Mouse (Mus musculus) heart, postnatal 25 days (tissue): ENCODE results near the gene Fam171b. TPM values are rescaled to one million over a fixed set of nuclear protein-coding genes. Genes with fewer than 3 reads are reported as not detected.
A peak's percentile ranks its signal among the peaks of the same experiment; 100 is the strongest.

Experiments used
- DNase-seq: peaks from one replicate; pipeline ENCODE4 v3.0.0; 2022; ENCODE audit warnings: low spot score
- intact Hi-C: fragments of 180-260 bp; cut with DNase I; formaldehyde crosslinking; loops from one replicate; pipeline ENCODE4 v1.15.1; 2025
- total RNA-seq, 2 experiments: library from RNA; stranded (reverse); gene quantifications; 2 replicates each; pipeline ENCODE4 v1.2.3; 2021

Fam171b gene
- 1 to 10 TPM in 1 of 2 experiments, under 1 TPM in 1; 0.81 to 1.4 TPM for total RNA-seq

DNA sequence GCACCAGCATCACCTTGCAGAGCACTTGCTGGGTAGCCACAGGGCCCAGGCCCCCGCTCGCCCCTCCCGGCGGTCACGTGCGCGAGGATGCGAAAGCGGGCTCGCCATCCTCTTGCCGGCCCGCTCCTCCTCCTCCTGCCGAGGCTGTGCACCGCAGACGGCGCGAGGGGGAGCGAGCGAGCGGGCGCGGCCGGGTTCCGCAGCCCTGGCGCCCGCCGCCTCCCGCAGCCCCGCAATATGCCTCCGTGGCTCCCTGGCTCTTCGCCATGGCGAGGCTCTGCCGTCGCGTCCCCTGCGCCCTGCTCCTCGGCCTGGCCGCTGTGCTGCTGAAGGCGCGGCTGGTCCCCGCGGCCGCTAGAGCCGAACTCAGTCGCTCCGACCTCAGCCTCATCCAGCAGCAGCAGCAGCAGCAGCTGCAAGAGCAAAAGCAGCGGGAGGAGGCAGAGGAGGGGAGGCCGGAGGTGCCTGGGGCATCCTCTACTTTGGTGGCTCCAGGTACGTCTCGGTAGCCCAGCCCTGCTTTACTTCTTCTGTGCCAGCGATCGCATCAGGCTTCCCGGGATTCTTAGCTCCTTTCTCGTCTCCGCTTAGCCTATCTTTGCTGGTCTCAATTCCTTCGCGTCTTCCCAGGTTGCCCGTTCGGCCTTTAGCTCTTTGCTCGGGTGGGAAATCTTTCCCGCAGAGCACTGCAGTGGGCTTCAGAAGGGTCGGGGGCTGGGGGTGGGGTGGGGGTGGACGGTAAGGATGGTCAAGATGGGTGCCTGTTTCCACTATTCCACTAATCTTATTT, at the start of gene Fam171b:
Gene Fam171b, plus strand, starts transcription at position 154 of the 790 bp plus-strand sequence.
- intact Hi-C loops = no loop called here
- DNase-seq = peak; percentile 38

- intact Hi-C loops = no loop called here
- no peak for DNase-seq
These were observed 46.4 kb upstream of the Fam171b start for GRCm38 (mm10) chr2:83766058-83766457.

DNA sequence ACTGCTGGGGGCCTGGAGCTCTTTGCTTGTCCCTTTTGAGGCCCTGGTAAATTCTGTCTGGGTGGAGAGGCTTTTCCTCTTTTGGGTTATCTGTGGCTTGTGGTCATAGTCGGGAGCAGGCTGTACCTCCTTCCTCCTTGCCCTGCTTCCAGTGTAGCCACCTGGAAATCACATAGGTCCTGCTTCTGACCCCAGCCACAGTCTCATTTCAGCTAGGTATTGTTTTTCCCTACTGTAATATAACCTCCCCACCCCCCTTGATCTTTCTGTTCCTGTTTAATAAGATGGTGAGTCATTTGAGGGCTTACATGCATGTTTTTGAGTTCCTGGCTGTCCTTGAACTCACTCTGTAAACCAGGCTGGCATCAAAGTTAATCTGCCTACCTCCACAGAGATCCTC, 45.6 kb upstream of the Fam171b start:
- DNase-seq = no peak
- intact Hi-C loops = no loop called here

DNA sequence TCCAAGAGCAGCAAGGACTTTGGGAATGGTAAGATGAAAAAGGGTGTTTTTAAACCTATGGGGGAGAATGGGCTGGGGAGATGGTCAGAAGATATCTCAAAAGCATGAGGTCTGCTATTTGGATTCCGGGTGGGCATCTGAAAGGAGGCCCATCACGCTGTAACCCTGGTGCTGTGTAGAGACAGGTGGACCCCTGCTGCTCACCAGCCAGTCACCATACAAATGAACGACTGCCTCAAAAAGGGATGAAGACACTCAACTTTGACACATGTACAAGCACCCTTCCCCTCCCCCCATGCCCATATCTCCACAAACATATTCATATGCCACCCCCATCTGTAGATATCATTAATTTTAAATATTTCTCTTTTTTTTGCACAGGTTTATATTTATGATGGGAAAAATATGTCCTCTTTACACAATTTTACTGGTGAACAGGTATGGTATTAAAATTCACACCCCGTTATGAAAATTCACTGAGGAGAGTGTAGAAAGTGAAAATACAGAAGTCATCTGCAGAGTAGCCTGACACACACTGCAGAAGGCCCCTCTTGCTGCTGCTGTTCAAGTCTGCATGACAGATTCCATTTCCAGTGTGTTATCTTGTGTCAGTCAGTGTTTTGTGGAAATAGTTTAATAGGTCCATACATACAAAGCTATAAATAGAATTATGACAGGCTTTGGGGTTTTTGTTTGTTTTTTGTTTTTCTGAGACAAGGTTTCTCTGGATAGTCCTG, 44.0 kb upstream of the Fam171b start:
- no peak for DNase-seq
- intact Hi-C loops = no loop called here

DNA sequence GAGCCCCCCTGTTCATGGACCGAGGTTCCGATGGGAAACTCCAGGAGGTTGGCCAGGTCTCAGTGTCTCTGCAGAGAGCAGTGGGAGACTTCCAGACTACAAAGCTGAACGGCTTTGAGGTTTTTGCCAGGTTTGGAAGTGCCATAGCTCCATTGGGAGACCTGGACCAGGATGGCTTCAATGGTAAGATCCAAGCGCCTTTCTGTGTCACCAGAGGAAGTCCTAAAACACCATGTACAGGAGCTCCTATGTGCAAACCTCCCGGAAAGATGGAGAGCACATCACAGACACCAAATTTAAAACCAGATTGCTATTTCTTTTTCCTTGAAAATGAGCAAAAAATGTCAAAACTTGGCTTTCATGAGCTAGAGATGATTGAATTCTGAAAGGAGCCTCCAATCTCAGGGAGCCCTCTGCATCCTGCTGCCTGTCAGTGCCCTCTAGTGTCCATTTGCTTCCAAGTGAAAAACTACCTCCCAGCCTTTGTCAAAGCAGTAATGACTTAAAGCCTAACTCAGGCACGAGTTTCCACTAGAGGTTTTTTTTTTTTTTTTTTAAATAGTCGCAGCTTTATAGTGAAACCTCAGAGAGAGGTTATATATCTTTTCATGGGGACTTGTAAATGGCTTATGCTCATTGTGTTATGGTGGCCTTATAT, 41.2 kb upstream of the Fam171b start:
- no peak for DNase-seq
- intact Hi-C loops = loop anchor here (1.0 to 5.0 kb wide), 4 partner anchors 64 to 146 kb away; partner anchors contain the start of gene Zc3h15

- DNase-seq = no peak
- intact Hi-C loops = no loop called here
These were observed 20.9 kb upstream of the Fam171b start for GRCm38 (mm10) chr2:83791330-83792073.

GRCm38 (mm10) chr2:83792102-83792501, 20.3 kb upstream of the Fam171b start:
- DNase-seq = no peak
- intact Hi-C loops = no loop called here

DNA sequence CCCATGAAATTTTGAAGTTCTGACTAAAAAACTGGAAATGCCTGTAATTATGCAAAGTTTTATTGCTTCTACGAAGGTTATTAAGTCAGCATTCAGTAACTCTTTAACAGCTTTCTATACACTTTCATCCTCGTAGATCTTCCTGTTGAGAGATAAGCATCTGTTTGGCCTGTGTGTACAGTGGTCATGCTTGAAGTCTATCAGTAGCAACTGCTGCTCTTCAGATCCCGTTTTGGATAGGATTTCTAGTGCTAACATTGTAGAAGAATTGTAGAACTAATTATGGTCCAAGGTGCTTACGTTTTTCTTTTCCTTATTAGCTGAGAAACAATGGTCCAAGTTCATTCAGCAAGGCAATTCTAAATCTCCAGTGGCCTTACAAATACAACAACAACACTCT, 16.7 kb upstream of the Fam171b start:
- no peak for DNase-seq
- intact Hi-C loops = no loop called here

- intact Hi-C loops = no loop called here
- DNase-seq = no peak
These were observed 14.4 kb upstream of the Fam171b start for GRCm38 (mm10) chr2:83797902-83798497.

- intact Hi-C loops = no loop called here
- DNase-seq = no peak
These were observed 947 bp downstream of the Fam171b start for GRCm38 (mm10) chr2:83813273-83813892.

- intact Hi-C loops = no loop called here
- DNase-seq = no peak
These were observed 1.6 kb downstream of the Fam171b start for GRCm38 (mm10) chr2:83814009-83814408.

DNA sequence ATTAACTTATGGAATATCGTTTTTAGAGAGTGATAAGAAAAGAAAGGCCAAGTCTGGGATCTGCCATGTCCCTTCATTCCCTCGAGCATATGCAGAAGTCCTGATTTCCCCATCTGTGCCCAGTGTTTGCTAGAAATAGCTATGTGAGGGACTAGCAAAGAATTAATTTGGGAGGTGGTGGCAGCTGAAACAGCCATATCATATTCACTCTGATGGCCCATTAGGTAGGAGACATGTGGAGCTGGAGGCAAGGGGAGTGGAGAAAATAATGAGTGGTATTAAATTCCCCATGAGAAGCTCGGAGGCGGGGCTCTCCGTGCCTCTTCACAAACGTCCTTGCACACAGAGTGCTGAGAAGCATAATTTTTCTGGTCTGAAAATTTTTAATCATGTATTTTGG, 3.7 kb downstream of the Fam171b start:
- no peak for DNase-seq
- intact Hi-C loops = no loop called here

DNA sequence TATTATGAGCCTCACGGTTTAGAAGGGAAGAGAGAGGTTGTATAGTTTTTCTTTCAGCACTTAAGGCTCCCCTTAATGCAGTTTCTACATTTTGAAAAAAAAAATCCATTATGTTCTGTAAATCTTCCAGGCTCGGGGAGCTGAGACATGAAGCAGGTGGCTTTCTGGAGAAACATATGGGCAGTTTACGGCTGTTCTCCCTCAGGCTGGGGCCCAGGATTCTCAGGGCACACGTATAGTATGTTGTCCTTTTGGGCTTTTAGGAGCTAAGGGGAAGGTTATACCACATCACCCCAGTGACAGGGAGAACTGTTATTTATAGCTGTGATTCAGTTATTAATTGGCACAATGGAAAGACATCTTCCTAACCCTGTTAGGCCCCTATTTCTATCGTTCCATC, 12.7 kb downstream of the Fam171b start:
- no peak for DNase-seq
- intact Hi-C loops = no loop called here

DNA sequence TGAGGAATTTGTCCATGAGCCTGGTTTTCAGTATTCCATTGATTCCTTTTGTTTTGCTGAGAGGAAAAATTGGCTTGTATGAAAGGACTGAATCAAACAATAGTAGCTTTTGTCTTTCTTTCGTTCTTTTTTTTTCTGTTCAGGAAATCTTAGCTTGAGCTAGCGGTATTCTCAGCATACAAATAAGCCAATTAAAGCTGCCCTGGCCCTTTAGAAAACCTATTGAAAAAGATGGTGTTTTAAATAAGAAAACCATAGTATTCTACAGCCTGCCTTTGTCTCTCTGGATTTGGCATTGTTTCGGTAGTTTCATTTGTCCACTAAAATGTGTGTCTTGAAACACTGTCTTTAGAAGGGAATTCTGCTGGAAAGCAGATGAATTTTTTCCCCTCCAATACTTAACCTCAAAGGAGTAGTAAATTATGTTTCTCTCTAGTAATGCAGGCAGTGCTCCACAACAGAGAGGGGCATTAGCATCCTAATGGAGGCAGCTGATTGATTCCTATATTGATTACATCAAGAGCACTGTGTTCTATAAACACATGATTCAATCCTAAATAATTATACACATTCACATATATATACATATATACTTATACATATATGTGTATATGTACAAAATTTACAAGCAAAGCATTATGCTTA, 16.6 kb downstream of the Fam171b start:
- intact Hi-C loops = no loop called here
- no peak for DNase-seq

- no peak for DNase-seq
- intact Hi-C loops = no loop called here
These were observed 20.5 kb downstream of the Fam171b start for GRCm38 (mm10) chr2:83832903-83833302.

- DNase-seq = no peak
- intact Hi-C loops = no loop called here
These were observed 23.1 kb downstream of the Fam171b start for GRCm38 (mm10) chr2:83835313-83836070.

DNA sequence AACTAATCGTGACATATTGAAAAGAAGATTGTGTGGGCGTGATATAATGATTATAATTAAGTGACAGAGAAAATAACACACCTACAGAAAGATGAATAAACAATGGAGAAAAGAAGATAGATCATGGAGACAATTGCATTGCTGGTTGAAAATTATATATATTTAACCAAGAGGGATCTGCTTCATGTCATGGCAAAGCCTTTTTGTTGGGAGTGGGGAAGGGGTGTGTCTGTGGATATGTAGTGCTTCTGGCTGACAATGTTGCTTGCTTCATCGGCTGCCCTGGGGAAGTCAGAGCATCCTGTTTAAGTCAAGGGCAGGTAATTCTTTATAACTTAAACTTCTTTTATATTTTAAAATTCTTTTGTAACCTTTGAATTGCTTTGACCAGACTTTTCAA, 36.1 kb downstream of the Fam171b start:
- DNase-seq = no peak
- intact Hi-C loops = no loop called here

- DNase-seq = no peak
- intact Hi-C loops = no loop called here
These were observed 41.0 kb downstream of the Fam171b start for GRCm38 (mm10) chr2:83853423-83853822.
